Mouse (Mus musculus) bone marrow, adult 2 months (tissue): ENCODE data around the gene Olfr56.

Experiments used
- CTCF ChIP-seq: fragments of 200-500 bp; IDR thresholded peaks from 2 replicates; pipeline ENCODE4 v1.5.1; 2011; ENCODE audit warnings: low read length, control low read depth; ENCODE audit not compliant: control insufficient read depth, insufficient read depth
- POLR2A ChIP-seq: fragments of 200-500 bp; IDR thresholded peaks from 2 replicates; pipeline ENCODE4 v1.6.1; 2011; ENCODE audit warnings: low read depth, mild to moderate bottlenecking, control low read depth, low read length, borderline replicate concordance; ENCODE audit not compliant: control insufficient read depth

- TF ChIP-seq CTCF: peak; percentile 90
- no peak for TF ChIP-seq POLR2A
Measured at GRCm38 (mm10) chr11:49103047-49103693, 124.5 kb downstream of the Olfr56 start.
